8 mouse cellular contexts compared by ENCODE assay signal in genomic region chr5:120619201-120619600, GRCm38 (mm10). TPM values are rescaled to one million over a fixed set of nuclear protein-coding genes. Genes with fewer than 3 reads are reported as not detected.
DNase-seq lines count a peak whose midpoint lies in the region; ATAC-seq and TF ChIP-seq lines count a peak whose summit lies in the region.

No protein-coding gene starts in this region.

- H3K27ac ChIP-seq in forebrain, embryonic 11.5 days (ENCODE audit: low read depth, low read length) = no peak overlapping the region
- H3K27ac ChIP-seq in forebrain, embryonic 13.5 days = no peak overlapping the region
- no peak overlapping the region for H3K27ac ChIP-seq in liver, adult 2 months (replicated peaks; ENCODE audit: insufficient read depth, low read depth, low read length)
- H3K27ac ChIP-seq in liver, embryonic 11.5 days (ENCODE audit: low read depth, low read length) = no peak overlapping the region
- H3K27ac ChIP-seq in bone marrow macrophage, adult 2 months (ENCODE audit: insufficient read depth, low read depth, low read length) = no peak overlapping the region

- H3K27me3 ChIP-seq in forebrain, embryonic 11.5 days (ENCODE audit: control insufficient read depth, insufficient read depth, low read length) = no peaks in the 10 kb centered on the region
- no peaks in the 10 kb centered on the region for H3K27me3 ChIP-seq in forebrain, embryonic 13.5 days
- no peaks in the 10 kb centered on the region for H3K27me3 ChIP-seq in liver, adult 2 months (ENCODE audit: control insufficient read depth, insufficient read depth, low read length)
- no peaks in the 10 kb centered on the region for H3K27me3 ChIP-seq in liver, embryonic 11.5 days (replicated peaks; ENCODE audit: control insufficient read depth, insufficient read depth, low read length)

- H3K9ac ChIP-seq in forebrain, embryonic 11.5 days (ENCODE audit: low read length) = no peak overlapping the region
- no peak overlapping the region for H3K9ac ChIP-seq in forebrain, embryonic 13.5 days
- H3K9ac ChIP-seq in liver, adult 2 months (ENCODE audit: low read depth, low read length) = no peak overlapping the region
- H3K9ac ChIP-seq in liver, embryonic 11.5 days (ENCODE audit: low read depth, low read length) = no peak overlapping the region

- H3K4me3 ChIP-seq in forebrain, embryonic 11.5 days (ENCODE audit: low read depth, low read length) = no peak overlapping the region
- no peak overlapping the region for H3K4me3 ChIP-seq in forebrain, embryonic 13.5 days
- no peak overlapping the region for H3K4me3 ChIP-seq in liver, adult 2 months (ENCODE audit: insufficient read depth, low read depth, low read length)
- no peak overlapping the region for H3K4me3 ChIP-seq in liver, embryonic 11.5 days (ENCODE audit: low read depth, low read length)
- H3K4me3 ChIP-seq in bone marrow macrophage, adult 2 months (ENCODE audit: insufficient read depth, low read length) = no peak overlapping the region

- ATAC-seq in forebrain, embryonic 11.5 days (replicated peaks; ENCODE audit: low FRiP score) = no peak
- ATAC-seq in forebrain, embryonic 13.5 days = no peak
- ATAC-seq in liver, embryonic 11.5 days (replicated peaks; ENCODE audit: low FRiP score) = no peak
- ATAC-seq in erythroid progenitor cell, adult 5-6 weeks (replicated peaks; ENCODE audit: low FRiP score, poor library complexity, severe bottlenecking) = 0 out of 2 replicates have a peak, but pooled peaks have one; percentile 33
- peak; percentile 62 for ATAC-seq in megakaryocyte, adult 5-6 weeks (ENCODE audit: poor library complexity, severe bottlenecking)

- TF ChIP-seq CTCF in liver, adult 2 months (IDR thresholded peaks at IDR 0.05; ENCODE audit: low read depth, low read length) = peak; percentile 94
- peak; percentile 92 for TF ChIP-seq CTCF in bone marrow macrophage, adult 2 months (IDR thresholded peaks at IDR 0.05; ENCODE audit: low read depth, low read length)

- H3K9me3 ChIP-seq in forebrain, embryonic 11.5 days (ENCODE audit: control insufficient read depth, low read length) = peaks cover 5% of the 10 kb centered on the region
- no peaks in the 10 kb centered on the region for H3K9me3 ChIP-seq in forebrain, embryonic 13.5 days (replicated peaks)
- peaks cover 4% of the 10 kb centered on the region; the same call in 1 of the 2 replicates for H3K9me3 ChIP-seq in liver, embryonic 11.5 days (ENCODE audit: control insufficient read depth, low read length)

- H3K36me3 ChIP-seq in forebrain, embryonic 11.5 days (ENCODE audit: control insufficient read depth, insufficient read depth, low read length) = peaks cover 10% of the 10 kb centered on the region
- H3K36me3 ChIP-seq in forebrain, embryonic 13.5 days (ENCODE audit: poor library complexity, severe bottlenecking) = peaks cover 88% of the 10 kb centered on the region
- peaks cover 8% of the 10 kb centered on the region; the same call in 1 of the 2 replicates for H3K36me3 ChIP-seq in liver, adult 2 months (ENCODE audit: control insufficient read depth, insufficient read depth, low read length)
- peaks cover 63% of the 10 kb centered on the region for H3K36me3 ChIP-seq in liver, embryonic 11.5 days (ENCODE audit: control insufficient read depth, insufficient read depth, low read length)

- peaks cover 12% of the 10 kb centered on the region; the same call in 1 of the 2 replicates for H3K79me2 ChIP-seq in liver, adult 2 months (ENCODE audit: control insufficient read depth, insufficient read depth, low read length)

- TF ChIP-seq POLR2A in liver, adult 2 months (IDR thresholded peaks at IDR 0.05; ENCODE audit: extremely low read depth, insufficient read depth, low read length) = no peak
- no peak for TF ChIP-seq POLR2A in bone marrow macrophage, adult 2 months (IDR thresholded peaks at IDR 0.05; ENCODE audit: borderline replicate concordance, low read depth, low read length)

- no peak overlapping the region for H3K4me2 ChIP-seq in forebrain, embryonic 11.5 days (ENCODE audit: low read depth, low read length, severe bottlenecking)
- no peak overlapping the region for H3K4me2 ChIP-seq in forebrain, embryonic 13.5 days
- H3K4me2 ChIP-seq in liver, embryonic 11.5 days = no peak overlapping the region

- H3K4me1 ChIP-seq in forebrain, embryonic 11.5 days (replicated peaks; ENCODE audit: control insufficient read depth, insufficient read depth, low read length) = no peaks in the 10 kb centered on the region; the same call in 1 of the 2 replicates
- H3K4me1 ChIP-seq in forebrain, embryonic 13.5 days = no peaks in the 10 kb centered on the region
- H3K4me1 ChIP-seq in liver, adult 2 months (ENCODE audit: control insufficient read depth, insufficient read depth, low read length) = no peaks in the 10 kb centered on the region
- H3K4me1 ChIP-seq in liver, embryonic 11.5 days (replicated peaks; ENCODE audit: control insufficient read depth, insufficient read depth, low read length) = no peaks in the 10 kb centered on the region
- H3K4me1 ChIP-seq in bone marrow macrophage, adult 2 months (ENCODE audit: control insufficient read depth, insufficient read depth, low read length) = no peaks in the 10 kb centered on the region

- WGBS in forebrain, embryonic 11.5 days = 15% methylated on average over 5 of the region's 5 CpGs
- WGBS in forebrain, embryonic 13.5 days = 12% methylated on average over 5 of the region's 5 CpGs
- 43% methylated on average over 5 of the region's 5 CpGs for WGBS in liver, adult 2 months
- 25% methylated on average over 5 of the region's 5 CpGs for WGBS in liver, embryonic 11.5 days

- peak; percentile 79 for DNase-seq in forebrain, embryonic 11.5 days (ENCODE audit: low spot score)
- no peak for DNase-seq in liver, adult 2 months (ENCODE audit: extremely low read depth, low read depth, low spot score)
- DNase-seq in liver, embryonic 11.5 days (ENCODE audit: low spot score) = no peak
- DNase-seq in thymus, postnatal 14 days = peak; percentile 89

RNA-seq across cellular contexts. Expression of gene Ddx54, which starts 6.7 kb away (rescaled TPM):
- 45.2 and 45.7 TPM in 2 replicates for polyA plus RNA-seq in forebrain, embryonic 11.5 days (2014; fragmentation: Nextera tagmentation; extraction: Ambion mirVana)
- 45.3 and 48.0 TPM in 2 replicates for polyA plus RNA-seq in forebrain, embryonic 13.5 days (2015; fragmentation: Nextera tagmentation; extraction: Ambion mirVana)
- 15.2 and 19.8 TPM in 2 replicates for total RNA-seq in liver, adult 2 months (2014; rRNA removed)
- polyA plus RNA-seq in liver, adult 2 months (2012; rRNA removed) = 24.2 and 24.6 TPM in 2 replicates
- polyA plus RNA-seq in liver, embryonic 11.5 days (2014; fragmentation: Nextera tagmentation; extraction: Ambion mirVana) = 46.7 and 47.0 TPM in 2 replicates
- 20.3 and 20.4 TPM in 2 replicates for polyA plus RNA-seq in bone marrow macrophage, adult 2 months (2012; ENCODE audit: insufficient read depth, insufficient read length, missing spikeins)
- total RNA-seq in erythroid progenitor cell, adult 5-6 weeks (2015; ENCODE audit: low replicate concordance) = 1.1 and 1.3 TPM in 2 replicates
- 6.4 and 8.1 TPM in 2 replicates for total RNA-seq in erythroid progenitor cell, adult 5-6 weeks (2017; ENCODE audit: low replicate concordance)
- total RNA-seq in megakaryocyte, adult 5-6 weeks (2015) = 7.7 and 7.9 TPM in 2 replicates
- 21.3 and 22.6 TPM in 2 replicates for total RNA-seq in megakaryocyte, adult 5-6 weeks (2017)

RNA-seq across cellular contexts. Expression of gene Rita1, which starts 6.8 kb away (rescaled TPM):
- 10.2 and 10.6 TPM in 2 replicates for polyA plus RNA-seq in forebrain, embryonic 11.5 days (2014; fragmentation: Nextera tagmentation; extraction: Ambion mirVana)
- 19.0 TPM in 2 replicates for polyA plus RNA-seq in forebrain, embryonic 13.5 days (2015; fragmentation: Nextera tagmentation; extraction: Ambion mirVana)
- 4.4 and 5.9 TPM in 2 replicates for total RNA-seq in liver, adult 2 months (2014; rRNA removed)
- polyA plus RNA-seq in liver, adult 2 months (2012; rRNA removed) = 9.1 and 10.5 TPM in 2 replicates
- polyA plus RNA-seq in liver, embryonic 11.5 days (2014; fragmentation: Nextera tagmentation; extraction: Ambion mirVana) = 9.0 and 13.1 TPM in 2 replicates
- polyA plus RNA-seq in bone marrow macrophage, adult 2 months (2012; ENCODE audit: insufficient read depth, insufficient read length, missing spikeins) = 3.8 and 4.0 TPM in 2 replicates
- total RNA-seq in erythroid progenitor cell, adult 5-6 weeks (2015; ENCODE audit: low replicate concordance) = 0.72 TPM in 1 of 2 replicates, not detected in the other
- total RNA-seq in erythroid progenitor cell, adult 5-6 weeks (2017; ENCODE audit: low replicate concordance) = 3.9 TPM in 1 of 2 replicates, not detected in the other
- 1.5 and 3.0 TPM in 2 replicates for total RNA-seq in megakaryocyte, adult 5-6 weeks (2015)
- 2.2 and 3.2 TPM in 2 replicates for total RNA-seq in megakaryocyte, adult 5-6 weeks (2017)

RNA-seq across cellular contexts. Expression of gene Cfap73, which starts 14.8 kb away (rescaled TPM):
- polyA plus RNA-seq in forebrain, embryonic 11.5 days (2014; fragmentation: Nextera tagmentation; extraction: Ambion mirVana) = not detected in 2 replicates
- 0.65 TPM in 1 of 2 replicates, not detected in the other for polyA plus RNA-seq in forebrain, embryonic 13.5 days (2015; fragmentation: Nextera tagmentation; extraction: Ambion mirVana)
- total RNA-seq in liver, adult 2 months (2014; rRNA removed) = not detected in 2 replicates
- not detected in 2 replicates for polyA plus RNA-seq in liver, adult 2 months (2012; rRNA removed)
- not detected in 2 replicates for polyA plus RNA-seq in liver, embryonic 11.5 days (2014; fragmentation: Nextera tagmentation; extraction: Ambion mirVana)
- polyA plus RNA-seq in bone marrow macrophage, adult 2 months (2012; ENCODE audit: insufficient read depth, insufficient read length, missing spikeins) = not detected in 2 replicates
- not detected in 2 replicates for total RNA-seq in erythroid progenitor cell, adult 5-6 weeks (2015; ENCODE audit: low replicate concordance)
- not detected in 2 replicates for total RNA-seq in erythroid progenitor cell, adult 5-6 weeks (2017; ENCODE audit: low replicate concordance)
- not detected in 2 replicates for total RNA-seq in megakaryocyte, adult 5-6 weeks (2015)
- not detected in 2 replicates for total RNA-seq in megakaryocyte, adult 5-6 weeks (2017)

RNA-seq across cellular contexts. Expression of gene Rasal1, which starts 29.4 kb away (rescaled TPM):
- polyA plus RNA-seq in forebrain, embryonic 11.5 days (2014; fragmentation: Nextera tagmentation; extraction: Ambion mirVana) = not detected in 2 replicates
- polyA plus RNA-seq in forebrain, embryonic 13.5 days (2015; fragmentation: Nextera tagmentation; extraction: Ambion mirVana) = 0.27 and 0.79 TPM in 2 replicates
- 0.09 and 0.54 TPM in 2 replicates for total RNA-seq in liver, adult 2 months (2014; rRNA removed)
- polyA plus RNA-seq in liver, adult 2 months (2012; rRNA removed) = 0.10 and 0.95 TPM in 2 replicates
- 0.25 and 0.32 TPM in 2 replicates for polyA plus RNA-seq in liver, embryonic 11.5 days (2014; fragmentation: Nextera tagmentation; extraction: Ambion mirVana)
- 0.65 TPM in 1 of 2 replicates, not detected in the other for polyA plus RNA-seq in bone marrow macrophage, adult 2 months (2012; ENCODE audit: insufficient read depth, insufficient read length, missing spikeins)
- total RNA-seq in erythroid progenitor cell, adult 5-6 weeks (2015; ENCODE audit: low replicate concordance) = 14.3 TPM in 1 of 2 replicates, not detected in the other
- not detected in 2 replicates for total RNA-seq in erythroid progenitor cell, adult 5-6 weeks (2017; ENCODE audit: low replicate concordance)
- total RNA-seq in megakaryocyte, adult 5-6 weeks (2015) = 0.05 TPM in 1 of 2 replicates, not detected in the other
- not detected in 2 replicates for total RNA-seq in megakaryocyte, adult 5-6 weeks (2017)

RNA-seq across cellular contexts. Expression of gene Iqcd, which starts 30.4 kb away (rescaled TPM):
- polyA plus RNA-seq in forebrain, embryonic 11.5 days (2014; fragmentation: Nextera tagmentation; extraction: Ambion mirVana) = 1.1 TPM in 2 replicates
- 1.1 and 2.3 TPM in 2 replicates for polyA plus RNA-seq in forebrain, embryonic 13.5 days (2015; fragmentation: Nextera tagmentation; extraction: Ambion mirVana)
- 0.09 TPM in 1 of 2 replicates, not detected in the other for total RNA-seq in liver, adult 2 months (2014; rRNA removed)
- polyA plus RNA-seq in liver, adult 2 months (2012; rRNA removed) = 0.15 and 0.22 TPM in 2 replicates
- 1.3 and 1.5 TPM in 2 replicates for polyA plus RNA-seq in liver, embryonic 11.5 days (2014; fragmentation: Nextera tagmentation; extraction: Ambion mirVana)
- 1.2 TPM in 1 of 2 replicates, not detected in the other for polyA plus RNA-seq in bone marrow macrophage, adult 2 months (2012; ENCODE audit: insufficient read depth, insufficient read length, missing spikeins)
- 2.5 TPM in 1 of 2 replicates, not detected in the other for total RNA-seq in erythroid progenitor cell, adult 5-6 weeks (2015; ENCODE audit: low replicate concordance)
- 3.1 and 3.3 TPM in 2 replicates for total RNA-seq in erythroid progenitor cell, adult 5-6 weeks (2017; ENCODE audit: low replicate concordance)
- total RNA-seq in megakaryocyte, adult 5-6 weeks (2015) = 0.18 and 0.98 TPM in 2 replicates
- 0.11 and 0.45 TPM in 2 replicates for total RNA-seq in megakaryocyte, adult 5-6 weeks (2017)

Comparison
In these comparisons a context has a peak if more than half of its experiments do, and no peak if none do; other contexts are left out.
1. ATAC-seq: peak in erythroid progenitor cell, adult 5-6 weeks (single experiment) and megakaryocyte, adult 5-6 weeks (single experiment); none in forebrain, embryonic 11.5 days (single experiment), forebrain, embryonic 13.5 days (single experiment) and liver, embryonic 11.5 days (single experiment).
2. DNase-seq: peak in forebrain, embryonic 11.5 days (single experiment) and thymus, postnatal 14 days (single experiment); none in liver, adult 2 months (single experiment) and liver, embryonic 11.5 days (single experiment).